Mouse (Mus musculus) embryonic fibroblast, embryonic 13.5 days (primary cell): ENCODE measurements around the gene Ehd3.

Source experiments
- CTCF ChIP-seq: IDR thresholded peaks from 2 replicates; pipeline ENCODE4 v1.5.1; 2011; ENCODE audit warnings: mild to moderate bottlenecking, control low read depth, low read length, moderate library complexity, borderline replicate concordance; ENCODE audit not compliant: insufficient read depth
- POLR2A ChIP-seq: IDR thresholded peaks from 2 replicates; pipeline ENCODE4 v1.6.1; 2011; ENCODE audit warnings: low read depth, mild to moderate bottlenecking, control low read depth, low read length, moderate library complexity

- no peak for TF ChIP-seq POLR2A
- no peak for TF ChIP-seq CTCF
Observed at GRCm38 (mm10) chr17:73808431-73808830, 4.5 kb downstream of the Ehd3 start.
